Mouse (Mus musculus): ENCODE measurements around the gene Tulp4.
"Not testable (repeated sequence)": the region's sequence is repeated elsewhere in the genome, so short reads cannot be mapped to it uniquely, and the experiment has no call there.

The Tulp4 gene

GRCm38 (mm10) chr17:6279205-6279604 is 173.0 kb downstream of the Tulp4 start:
- in situ Hi-C loops (cut with MseI, MboI), result not testable (repeated sequence)

GRCm38 (mm10) chr17:6279772-6280171 is 173.5 kb downstream of the Tulp4 start:
- in situ Hi-C loops (cut with MseI, MboI), result not testable (repeated sequence)

- in situ Hi-C loops (cut with MseI, MboI), result not testable (repeated sequence)
Observed at GRCm38 (mm10) chr17:6280513-6280912, 174.3 kb downstream of the Tulp4 start.

GRCm38 (mm10) chr17:6283137-6283536 is 176.9 kb downstream of the Tulp4 start:
- in situ Hi-C loops (cut with MseI, MboI), result not testable (repeated sequence)

- in situ Hi-C loops (cut with MseI, MboI), result not testable (repeated sequence)
Observed at GRCm38 (mm10) chr17:6286169-6286568, 179.9 kb downstream of the Tulp4 start.

GRCm38 (mm10) chr17:6289045-6289444 is 182.8 kb downstream of the Tulp4 start:
- in situ Hi-C loops (cut with MseI, MboI), result not testable (repeated sequence)

GRCm38 (mm10) chr17:6293882-6294281 is 187.6 kb downstream of the Tulp4 start:
- in situ Hi-C loops (cut with MseI, MboI), result not testable (repeated sequence)

GRCm38 (mm10) chr17:6297060-6297795 is 191.0 kb downstream of the Tulp4 start:
- in situ Hi-C loops (cut with MseI, MboI), result not testable (repeated sequence)

- in situ Hi-C loops (cut with MseI, MboI), result not testable (repeated sequence)
Observed at GRCm38 (mm10) chr17:6300190-6300863, 194.1 kb downstream of the Tulp4 start.
